Mouse (Mus musculus) megakaryocyte, embryonic 14.5 days (primary cell): ENCODE results near the gene Cfap299.

Experiments used
- FLI1 ChIP-seq: IDR thresholded peaks from 2 replicates; pipeline ENCODE4 v1.6.1; 2012; ENCODE audit warnings: low read length, inconsistent platforms, mixed read lengths
- GATA1 ChIP-seq: IDR thresholded peaks from 3 replicates; pipeline ENCODE4 v1.6.1; 2012; ENCODE audit warnings: mixed read lengths, low read length, inconsistent platforms, borderline replicate concordance

- TF ChIP-seq GATA1 (no peak), FLI1 (no peak)
Measured at GRCm38 (mm10) chr5:98706597-98706996, 377.5 kb downstream of the Cfap299 start.
